Mouse (Mus musculus) retina, postnatal 7 days (tissue): ENCODE measurements around the gene Ttc16.
A peak's percentile ranks its signal among the peaks of the same experiment; 100 is the strongest.

Source experiments
- DNase-seq: peaks from one replicate; pipeline ENCODE4 v3.0.0-alpha.2; 2012; ENCODE audit warnings: low read depth, low spot score

The Ttc16 gene

DNA sequence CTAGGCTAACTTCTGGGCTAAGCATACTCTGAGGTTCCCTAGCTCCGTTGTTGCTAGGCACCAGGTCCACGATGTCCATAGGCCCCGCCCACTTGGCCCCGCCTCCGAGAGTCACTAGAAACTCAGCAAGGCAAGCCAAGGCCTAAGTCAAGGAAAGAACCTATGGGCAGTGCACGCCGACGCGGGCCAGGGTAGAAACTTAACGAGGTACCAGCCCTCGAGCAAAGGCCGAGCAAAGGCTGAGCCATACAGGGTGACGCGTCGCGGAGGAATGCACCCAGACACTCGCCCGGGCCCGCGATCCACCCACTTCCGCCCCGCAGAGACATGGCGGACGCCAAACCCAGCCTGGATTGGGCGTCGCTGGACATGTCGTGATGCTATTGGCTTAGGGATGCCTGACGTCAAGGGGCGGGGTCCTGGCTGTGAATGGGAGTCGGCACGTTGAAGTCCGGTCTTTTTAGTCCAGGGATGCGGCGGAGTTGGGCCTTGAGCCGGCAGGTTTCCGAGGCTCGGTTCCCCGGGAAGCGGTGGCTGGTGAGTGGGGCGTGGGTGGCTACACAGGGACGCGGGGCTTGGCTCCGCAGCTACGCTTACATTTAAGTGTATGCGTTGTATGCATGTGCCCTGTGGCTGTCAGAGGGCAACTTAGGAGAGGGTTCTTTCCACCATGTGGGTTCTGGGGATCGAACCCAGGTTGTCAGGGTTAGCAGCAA, at the start of gene Ttc16, which contains the start of gene Ptrh1:
Gene Ttc16, minus strand, starts transcription at position 275 of the 716 bp plus-strand sequence.
Gene Ptrh1, plus strand, starts transcription at position 428 of the 716 bp plus-strand sequence.
- DNase-seq = peak; percentile 95

DNA sequence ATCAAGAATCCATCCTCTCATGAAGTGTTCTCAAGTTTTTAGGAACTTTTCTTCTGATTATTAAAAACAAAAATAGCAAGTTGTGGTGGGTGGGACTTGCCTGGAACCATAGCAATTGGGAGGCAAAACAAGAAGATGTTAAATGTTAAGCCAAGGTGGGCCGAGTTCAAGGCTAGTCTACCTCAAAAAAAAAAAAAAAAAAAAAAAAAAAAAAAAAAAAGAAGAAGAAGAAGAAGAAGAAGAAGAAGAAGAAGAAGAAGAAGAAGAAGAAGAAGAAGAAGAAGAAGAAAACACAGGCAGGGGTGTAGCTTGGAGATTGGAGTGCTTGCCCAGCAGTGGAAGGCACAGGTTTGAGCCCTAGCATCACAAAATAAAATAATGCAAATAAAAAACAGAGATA, 49.3 kb upstream of the Ttc16 start:
- DNase-seq = no peak

DNA sequence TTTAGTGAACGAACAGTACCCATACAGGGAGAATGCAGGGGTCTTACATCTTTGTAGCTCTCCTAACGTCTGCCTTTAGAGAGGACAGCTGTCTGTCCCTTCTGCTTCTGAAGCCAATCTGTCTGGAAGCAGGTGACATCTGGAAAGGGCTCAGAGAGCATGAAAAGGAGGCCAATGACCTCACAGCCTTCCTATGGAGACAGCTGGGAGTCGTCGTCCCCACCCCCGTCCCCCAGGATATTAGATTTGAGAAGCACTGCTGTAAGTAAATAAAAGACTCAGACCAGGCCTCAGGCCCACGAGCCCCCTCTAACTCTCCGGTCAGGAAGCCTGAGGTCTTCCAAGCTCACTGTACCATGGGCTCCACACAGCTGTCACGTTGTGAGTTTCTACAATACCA, 48.7 kb upstream of the Ttc16 start:
- DNase-seq = peak; percentile 50

DNA sequence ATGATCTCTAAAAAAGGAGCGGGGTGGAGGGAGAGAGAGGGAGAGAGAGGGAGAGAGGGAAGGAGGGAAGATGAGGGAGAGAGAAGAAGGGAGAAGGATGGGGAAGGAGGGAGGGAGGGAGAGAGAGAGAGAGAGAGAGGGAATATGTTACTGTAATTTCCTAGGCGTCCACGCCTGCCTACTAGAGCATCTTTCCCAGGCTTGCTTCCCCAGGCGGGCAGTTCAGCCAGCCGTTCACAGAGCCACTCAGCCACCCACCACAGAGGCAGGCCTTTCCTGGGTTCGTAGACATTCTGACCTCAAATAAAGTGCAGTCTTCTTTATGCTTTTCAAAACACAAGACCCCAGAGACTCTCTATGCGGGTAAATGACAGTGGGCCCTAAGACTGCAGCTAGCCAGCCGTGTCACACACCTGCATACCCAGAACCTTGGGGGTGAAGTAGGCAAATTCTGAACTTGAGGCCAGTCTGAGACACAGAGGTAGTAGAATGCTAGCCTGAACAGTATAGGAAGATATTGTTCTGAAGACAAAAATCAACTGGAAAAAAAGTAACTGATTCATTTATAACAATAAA, 48.2 kb upstream of the Ttc16 start:
- DNase-seq = no peak

DNA sequence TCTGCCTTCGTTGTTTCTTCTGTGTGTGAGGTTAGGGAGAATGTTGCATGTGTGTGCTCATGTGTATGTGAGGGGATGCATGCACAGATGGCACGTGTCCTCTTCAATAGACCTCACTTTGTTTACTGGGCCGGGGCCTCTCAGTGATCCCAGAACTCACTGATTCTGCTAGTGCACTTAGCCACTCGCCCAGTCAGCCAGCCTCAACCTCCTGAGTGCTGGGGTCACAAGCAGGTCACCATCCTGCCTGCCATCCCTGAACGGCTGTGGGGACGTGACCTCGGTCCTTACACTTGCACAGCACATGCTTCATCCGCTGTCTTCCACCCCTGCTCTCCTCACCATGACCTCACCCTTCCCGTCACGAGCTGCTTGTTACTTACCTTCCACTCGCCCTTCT, 47.7 kb upstream of the Ttc16 start:
- no peak for DNase-seq

DNA sequence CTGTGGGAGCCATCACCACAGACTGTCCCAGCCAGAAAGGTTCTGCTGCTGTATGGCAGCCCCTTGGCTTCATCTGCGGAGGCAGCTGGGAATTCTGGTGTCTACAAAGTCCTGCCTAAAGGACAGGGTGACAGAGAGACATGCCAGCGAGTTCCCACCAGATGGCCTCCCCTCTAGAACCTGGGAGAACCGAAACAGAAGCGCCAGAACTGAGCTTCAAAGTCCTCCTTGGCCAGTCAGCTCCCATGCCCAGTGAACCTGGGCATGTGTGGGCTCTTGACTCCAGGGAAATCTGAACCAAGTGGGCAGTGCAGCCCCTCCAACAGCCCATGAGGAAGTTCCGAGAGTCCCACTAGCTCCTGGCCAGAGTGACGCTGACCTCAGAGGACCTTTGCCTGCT, 47.2 kb upstream of the Ttc16 start:
- DNase-seq = no peak

DNA sequence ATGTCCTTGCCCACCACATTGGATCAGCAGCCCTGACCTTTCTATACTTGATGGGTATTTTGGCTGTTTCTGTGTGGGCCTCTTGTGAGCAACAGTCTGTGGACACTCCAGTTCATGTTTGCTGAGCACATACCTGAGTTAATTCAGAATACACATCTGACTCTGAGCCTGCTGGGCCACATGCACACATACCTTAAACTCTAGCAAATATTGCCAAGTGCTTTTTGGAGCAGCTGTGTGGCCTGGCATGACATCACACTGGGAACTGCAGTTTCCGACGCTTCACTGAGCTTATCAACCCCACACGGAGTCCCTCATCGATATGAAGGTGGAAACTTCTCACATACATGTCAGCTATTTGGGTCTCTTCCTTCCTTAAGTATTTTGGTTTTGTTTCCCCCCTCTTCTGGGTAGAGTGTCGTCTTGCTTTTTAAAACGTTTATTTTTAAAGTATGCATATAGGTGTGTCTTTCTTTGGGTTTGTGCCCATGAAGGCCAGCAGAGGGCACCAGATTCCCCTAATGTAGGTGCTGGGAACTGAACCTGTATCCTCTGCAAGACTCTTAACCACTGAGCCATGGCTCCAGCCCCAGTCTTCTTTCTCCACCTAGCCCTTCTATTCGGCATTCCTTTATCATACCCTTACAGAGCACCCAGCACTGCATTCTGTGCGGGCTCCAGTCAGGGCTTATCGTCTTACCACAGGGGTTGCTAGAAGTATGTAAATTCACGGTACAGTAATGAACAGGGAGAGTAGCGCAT, 45.8 kb upstream of the Ttc16 start:
- DNase-seq = no peak

DNA sequence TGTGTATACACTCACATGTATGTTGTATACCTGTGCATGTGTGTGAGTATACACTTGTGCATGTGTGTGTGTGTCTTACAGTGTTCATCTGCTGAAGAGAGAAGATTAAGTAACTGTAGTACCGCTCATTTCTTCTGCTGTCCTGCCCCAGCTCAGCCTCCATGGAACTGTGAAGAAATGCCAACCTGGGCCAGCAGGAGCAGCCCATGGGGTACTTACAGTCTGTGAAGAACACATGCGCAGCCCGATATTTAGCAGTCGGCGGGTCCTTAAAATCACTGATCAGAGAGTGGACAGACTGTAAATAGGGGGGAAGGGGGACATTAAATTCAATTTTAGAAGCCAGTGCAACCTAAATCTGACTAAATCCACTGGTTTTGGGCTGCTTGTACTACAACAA, 42.8 kb upstream of the Ttc16 start:
- DNase-seq = no peak

DNA sequence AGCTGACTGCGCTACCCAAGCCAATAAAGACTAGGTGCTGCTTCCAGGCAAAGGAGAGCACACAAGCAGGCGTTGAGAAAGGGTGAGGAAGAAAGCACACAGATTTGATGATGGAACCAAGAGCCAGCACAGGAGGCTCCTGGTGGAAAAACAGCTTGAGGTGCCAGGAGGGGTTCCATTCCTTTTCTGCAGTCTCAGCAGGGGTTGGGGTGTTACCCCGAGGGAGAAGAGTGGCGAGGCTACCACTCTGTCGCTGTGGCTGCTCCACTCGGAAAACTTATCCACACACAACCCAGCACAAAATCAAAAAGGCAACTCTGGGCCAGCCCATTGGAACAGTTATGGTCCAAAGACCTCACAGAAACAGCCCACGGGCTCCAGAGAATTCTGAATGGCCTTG, 42.2 kb upstream of the Ttc16 start:
- DNase-seq = no peak

DNA sequence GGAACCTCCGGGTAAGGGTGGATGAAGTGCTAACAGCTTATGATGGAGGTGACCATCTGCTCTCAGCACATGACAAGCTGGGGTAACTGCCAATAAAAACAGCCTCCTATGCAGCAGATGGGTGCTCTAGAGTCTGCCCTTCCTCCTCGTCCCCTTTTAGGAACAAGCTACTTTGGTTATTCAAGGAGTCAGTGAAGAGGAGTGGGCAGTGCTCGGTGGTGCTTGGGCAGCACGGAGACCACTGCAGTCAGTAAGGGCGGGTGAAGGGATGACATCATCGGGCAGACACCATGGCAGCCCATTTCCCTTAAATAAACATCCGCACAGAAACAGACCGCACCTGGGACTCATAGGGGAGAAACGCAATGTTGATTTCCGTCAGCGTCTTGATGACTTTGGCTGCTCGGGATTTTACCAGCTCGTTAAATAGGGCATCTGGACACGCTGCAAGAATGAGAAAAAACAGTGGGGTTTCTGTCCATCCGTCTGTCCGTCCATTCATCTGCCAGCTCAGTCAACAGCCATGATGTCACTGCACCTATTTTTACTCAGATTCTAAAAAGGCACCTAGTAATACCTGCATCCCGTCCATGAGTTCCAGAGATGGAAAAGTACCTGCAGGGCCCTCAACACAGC, 41.6 kb upstream of the Ttc16 start:
- DNase-seq = no peak

DNA sequence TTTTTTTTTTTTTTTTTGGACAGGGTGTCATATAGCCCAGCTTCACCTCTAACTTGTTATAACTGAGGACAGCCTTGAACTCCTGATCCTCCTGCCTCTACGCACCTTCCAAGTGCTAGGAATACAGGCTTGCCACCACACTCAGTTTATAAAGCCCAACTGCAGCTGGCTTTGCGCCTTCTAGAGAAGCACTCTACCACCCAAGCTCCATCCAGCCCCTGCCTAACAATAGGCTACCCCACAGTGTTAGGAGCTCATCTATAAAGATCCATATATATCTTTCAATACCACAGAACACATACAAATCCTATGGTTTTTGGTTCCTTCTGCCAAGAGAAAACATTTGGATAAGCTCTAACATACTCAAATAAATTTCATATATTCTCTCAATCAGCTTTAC, 41.1 kb upstream of the Ttc16 start:
- DNase-seq = no peak

DNA sequence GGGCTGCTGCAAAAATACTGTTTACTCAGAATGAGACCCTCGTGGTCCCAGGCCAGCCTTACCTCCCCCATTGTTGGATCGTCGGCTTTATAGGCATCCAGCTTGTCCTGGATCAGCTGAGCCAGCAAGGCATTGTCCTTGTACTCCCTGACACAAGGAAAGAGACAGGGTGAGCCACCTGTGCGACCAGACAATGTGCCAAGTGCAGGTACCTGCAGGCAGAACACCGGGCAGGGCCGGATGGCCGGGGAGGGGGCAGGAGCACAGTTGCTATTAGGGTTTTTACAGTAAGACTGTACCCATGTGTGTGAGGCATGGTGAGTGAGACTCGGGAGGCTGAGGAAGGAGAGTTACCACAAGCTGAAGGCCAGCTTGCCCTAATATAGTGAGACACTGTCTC, 36.5 kb upstream of the Ttc16 start:
- no peak for DNase-seq

DNA sequence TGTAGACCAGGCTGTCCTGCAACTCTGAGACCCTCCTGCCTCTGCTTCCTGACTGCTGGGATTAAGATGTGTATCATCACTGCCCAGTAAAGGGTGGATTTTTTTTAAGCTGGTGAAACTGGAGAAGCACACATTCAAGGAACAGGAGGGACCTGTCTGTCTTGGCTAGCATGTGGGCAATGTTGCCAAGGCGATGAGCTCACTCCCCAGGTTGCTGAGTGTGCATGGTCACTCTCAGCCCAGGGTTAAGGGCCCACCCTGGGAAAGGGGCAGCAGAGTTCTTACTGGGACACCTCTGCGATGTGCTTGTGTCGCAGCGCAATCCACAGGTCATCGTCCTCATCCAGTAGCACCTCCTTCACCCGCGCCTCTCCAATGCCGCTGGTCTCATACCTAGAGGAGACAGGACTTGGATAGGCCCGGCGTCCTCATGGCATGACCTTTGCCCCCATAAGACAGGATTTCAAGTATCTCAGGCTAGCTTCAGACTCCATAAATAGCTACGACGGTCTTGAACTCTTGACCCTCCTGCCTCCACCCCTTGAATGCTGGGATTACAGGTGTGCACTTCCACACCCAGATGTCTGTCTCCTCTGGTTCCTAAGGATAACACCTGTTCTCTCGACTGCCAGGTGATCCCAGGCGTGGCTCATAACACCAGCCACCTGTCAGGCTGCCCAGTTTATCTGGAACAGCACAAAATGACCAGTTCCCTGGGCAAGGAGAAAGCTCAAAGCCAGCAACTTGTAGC, 33.6 kb upstream of the Ttc16 start:
- DNase-seq = no peak

DNA sequence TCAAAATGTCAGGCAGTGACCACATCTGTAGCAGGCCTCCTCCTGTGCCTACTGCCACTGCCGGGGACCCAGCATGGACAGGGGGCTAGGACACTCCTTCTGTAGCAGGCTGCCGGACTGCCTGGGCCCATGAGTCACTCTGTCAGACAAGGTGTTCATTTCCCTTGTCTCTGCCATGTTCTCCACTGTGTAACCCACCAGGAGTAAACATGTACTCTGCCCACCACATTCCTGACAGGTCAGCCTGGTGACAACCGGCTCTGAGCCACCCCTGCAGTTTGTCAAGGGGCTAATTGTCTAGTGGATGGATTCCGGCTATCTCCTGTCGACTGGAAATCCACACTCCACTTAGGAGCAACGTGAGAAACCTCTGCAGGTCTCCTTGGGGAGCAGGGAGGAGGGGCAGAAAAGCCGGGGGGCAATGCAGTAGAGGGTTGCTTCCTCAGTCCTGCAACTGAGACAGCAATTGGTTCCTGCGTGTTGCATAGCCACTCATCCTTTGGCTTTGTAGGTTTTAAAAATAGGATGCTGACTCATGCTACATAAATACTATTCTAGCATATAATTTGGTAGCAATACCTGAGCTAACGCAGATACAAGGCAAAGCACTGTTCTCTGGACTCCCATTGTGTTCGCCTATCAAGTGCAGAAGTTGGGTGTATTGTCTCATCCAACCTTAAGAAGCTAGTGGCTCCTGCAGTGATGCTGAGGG, 23.0 kb upstream of the Ttc16 start:
- DNase-seq = no peak

DNA sequence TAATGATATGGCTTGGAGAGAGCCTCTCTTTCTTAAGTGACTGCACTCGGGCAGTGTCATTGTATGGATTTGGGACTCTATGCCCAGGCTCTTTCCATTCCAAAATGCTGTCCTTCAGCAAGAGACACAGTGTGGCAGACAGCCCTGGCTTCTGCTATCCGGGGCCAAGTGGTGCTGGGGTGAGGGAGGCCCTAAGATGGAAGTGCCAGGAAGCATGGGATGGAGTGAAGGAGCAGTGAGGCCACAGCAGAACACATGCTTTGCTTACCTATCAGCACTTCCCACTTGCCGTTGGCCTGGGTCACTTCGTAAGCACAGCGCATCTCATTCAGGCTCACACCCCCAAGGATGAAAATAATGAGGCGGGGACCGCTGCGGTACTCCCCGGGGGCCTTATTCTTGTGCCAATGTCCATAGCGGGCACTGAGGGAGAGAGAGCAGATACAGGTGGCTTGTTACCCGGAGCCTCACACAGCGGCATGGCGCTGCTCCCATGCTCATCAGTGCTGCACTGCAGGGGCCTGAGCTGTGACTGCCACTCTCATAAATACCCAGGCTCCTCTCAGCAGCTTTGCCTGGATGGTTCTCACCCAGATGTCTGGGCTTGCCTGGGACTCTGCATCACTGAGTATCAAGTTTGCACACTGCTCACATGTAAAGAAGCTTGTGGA, 20.4 kb upstream of the Ttc16 start:
- no peak for DNase-seq

DNA sequence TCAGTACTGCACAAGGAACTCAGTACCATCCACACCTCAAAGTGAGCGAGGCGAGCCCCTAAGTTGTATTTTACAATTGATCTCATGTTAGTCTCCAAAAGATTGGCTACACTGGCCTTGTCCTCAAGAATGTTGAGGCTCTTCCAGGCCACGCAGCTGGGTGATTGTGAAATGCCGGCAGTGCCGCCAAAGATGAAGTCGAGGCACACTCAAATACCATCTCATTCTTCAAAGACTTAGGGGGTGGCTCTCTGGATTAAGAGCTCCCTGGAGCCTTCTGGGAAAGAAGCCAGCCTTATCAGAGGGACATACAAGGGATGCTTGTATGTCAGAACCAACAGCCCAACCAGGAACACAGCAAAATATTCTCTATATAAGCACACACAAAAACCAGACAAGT, 15.9 kb upstream of the Ttc16 start:
- DNase-seq = no peak

DNA sequence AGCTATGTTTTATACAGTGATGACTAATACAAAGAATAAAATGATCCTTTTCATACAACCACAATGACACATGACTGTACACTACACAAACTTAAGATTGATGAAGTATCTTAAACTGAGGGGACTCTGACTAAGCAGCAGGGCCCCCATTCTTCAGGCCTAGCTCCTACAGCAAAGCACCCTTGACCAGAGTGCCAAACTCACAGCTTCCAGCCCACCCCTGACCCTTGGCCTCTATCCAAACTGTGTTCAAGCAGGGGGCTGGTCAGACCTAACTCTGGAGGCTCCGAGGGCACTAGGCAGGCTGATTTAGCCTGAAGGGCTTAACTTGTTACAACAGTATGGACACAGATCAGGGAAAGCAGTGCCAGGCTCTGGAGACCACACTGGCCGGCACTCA, 13.1 kb upstream of the Ttc16 start:
- DNase-seq = no peak

DNA sequence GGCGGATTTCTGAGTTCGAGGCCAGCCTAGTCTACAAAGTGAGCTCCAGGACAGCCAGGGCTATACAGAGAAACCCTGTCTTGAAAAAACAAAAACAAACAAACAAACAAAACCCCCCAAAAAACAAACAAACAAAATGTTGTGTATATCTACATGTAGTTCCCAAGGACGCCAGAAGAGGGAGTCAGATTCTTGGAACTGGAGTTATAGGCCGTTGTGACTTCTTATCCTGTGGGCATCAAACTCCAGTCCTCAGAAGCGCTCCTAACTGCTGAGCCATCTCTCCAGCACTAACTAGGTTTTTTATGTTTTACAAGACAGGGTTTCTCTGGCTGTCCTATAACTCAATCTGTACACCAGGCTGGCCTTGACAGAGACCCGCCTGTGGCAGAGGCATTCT, 11.7 kb upstream of the Ttc16 start:
- peak; percentile 36 for DNase-seq

DNA sequence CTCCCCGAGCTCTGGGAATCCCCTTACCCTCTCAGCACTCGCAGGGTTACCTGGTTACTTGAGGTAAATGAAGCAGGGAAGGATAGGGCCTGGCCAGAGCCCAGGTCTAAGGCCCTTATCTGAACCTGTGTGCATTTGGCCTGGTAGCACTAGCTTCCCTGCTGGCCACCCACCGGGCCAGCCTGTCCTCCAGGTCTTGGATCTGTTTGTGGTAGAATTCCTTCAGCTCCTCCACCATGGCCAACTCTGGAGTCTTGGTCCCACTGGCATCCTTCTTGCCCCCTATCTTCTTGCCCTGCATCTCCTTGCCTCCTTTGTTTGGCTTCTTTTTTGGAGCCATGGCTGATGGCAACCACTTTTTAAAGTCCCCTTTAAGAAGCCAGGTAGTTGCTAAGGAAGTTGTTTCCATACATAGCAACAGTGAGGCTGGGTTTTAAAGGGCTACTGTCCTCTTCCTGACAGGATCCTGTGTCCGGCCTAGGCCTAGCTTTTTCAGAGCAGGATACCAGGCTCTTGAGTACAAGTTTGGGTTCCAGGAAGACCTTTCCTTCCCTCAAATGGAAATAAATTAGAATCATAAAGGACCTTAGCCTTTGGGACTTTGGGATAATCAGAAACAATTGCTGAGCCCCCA, 8.7 kb upstream of the Ttc16 start, which contains the start of gene Cfap157:
Gene Cfap157, minus strand, starts transcription at position 381 of the 634 bp plus-strand sequence.
- DNase-seq = no peak

DNA sequence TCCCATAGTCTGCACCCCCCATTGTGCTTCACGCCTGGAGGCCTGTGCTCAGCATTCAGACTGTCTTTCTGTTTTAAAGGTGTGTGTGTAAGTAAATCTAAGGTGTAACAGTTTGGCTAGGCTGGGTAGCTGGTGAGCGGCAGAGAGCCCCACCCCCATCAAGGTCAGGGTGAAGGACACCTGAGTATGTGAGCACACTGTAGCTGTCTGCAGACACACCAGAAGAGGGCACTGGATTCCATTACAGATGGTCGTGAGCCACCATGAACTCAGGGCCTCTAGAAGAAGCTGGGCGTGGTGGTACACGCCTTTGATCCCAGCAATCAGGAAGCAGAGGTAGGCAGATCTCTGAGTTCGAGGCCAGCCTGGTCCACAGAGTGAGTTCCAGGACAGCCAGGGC, 6.3 kb upstream of the Ttc16 start:
- DNase-seq = no peak
